Mouse (Mus musculus) C2C12 (cell line): ENCODE data around the gene Clcn3. TPM values are rescaled to one million over a fixed set of nuclear protein-coding genes. Genes with fewer than 3 reads are reported as not detected.

ENCODE experiments used
- H3K27me3 ChIP-seq: one replicate; pipeline ENCODE4 v1.6.1; 2011; ENCODE audit not compliant: control insufficient read depth, insufficient read depth, insufficient read length
- H3K36me3 ChIP-seq: one replicate; pipeline ENCODE4 v1.6.1; 2011; ENCODE audit not compliant: control insufficient read depth, insufficient read depth
- H3K4me3 ChIP-seq: one replicate; pipeline ENCODE4 v1.5.1; 2011; ENCODE audit warnings: mild to moderate bottlenecking, control low read depth; ENCODE audit not compliant: poor library complexity, insufficient read depth, severe bottlenecking
- H3K79me2 ChIP-seq: one replicate; pipeline ENCODE4 v1.6.1; 2011; ENCODE audit not compliant: control insufficient read depth, insufficient read depth
- H3K79me3 ChIP-seq: one replicate; pipeline ENCODE4 v1.6.1; 2011; ENCODE audit warnings: low read depth, control low read depth
- H3ac ChIP-seq: one replicate; pipeline ENCODE3; 2011; ENCODE audit warnings: low read depth; ENCODE audit not compliant: control insufficient read depth, insufficient read length
- CEBPB ChIP-seq: IDR thresholded peaks from one replicate; pipeline ENCODE4 v1.6.1; 2011; ENCODE audit warnings: low read depth, mild to moderate bottlenecking, control low read depth, moderate library complexity
- CTCF ChIP-seq: IDR thresholded peaks from one replicate; pipeline ENCODE4 v1.5.1; 2011; ENCODE audit not compliant: control insufficient read depth, insufficient read depth, insufficient read length
- FOSL1 ChIP-seq: IDR thresholded peaks from one replicate; pipeline ENCODE4 v1.8.0; 2011; ENCODE audit warnings: mild to moderate bottlenecking, low read length; ENCODE audit not compliant: poor library complexity, insufficient read depth, severe bottlenecking
- MAX ChIP-seq: IDR thresholded peaks from one replicate; pipeline ENCODE4 v1.6.1; 2011; ENCODE audit warnings: mild to moderate bottlenecking, control low read depth
- MYOD1 ChIP-seq: IDR thresholded peaks from one replicate; pipeline ENCODE4 v1.6.1; 2011; ENCODE audit warnings: low read depth; ENCODE audit not compliant: control insufficient read depth, insufficient read length
- MYOG ChIP-seq: IDR thresholded peaks from one replicate; pipeline ENCODE4 v1.6.1; 2011; ENCODE audit not compliant: control insufficient read depth, insufficient read length; ENCODE audit errors: extremely low read depth
- USF1 ChIP-seq: IDR thresholded peaks from one replicate; pipeline ENCODE4 v1.6.1; 2011; ENCODE audit warnings: low read depth, mild to moderate bottlenecking, control low read depth, moderate library complexity
- polyA plus RNA-seq: library from polyadenylated mRNA; unstranded; fragments of >200 nt; fragmentation: generic; extraction: Trizol; gene quantifications from one replicate; pipeline ENCODE4 v1.2.1, GENCODE M21; 2012; ENCODE audit warnings: missing spikeins

Gene Clcn3
- polyA plus RNA-seq, 1 experiment: 4.4 TPM

DNA sequence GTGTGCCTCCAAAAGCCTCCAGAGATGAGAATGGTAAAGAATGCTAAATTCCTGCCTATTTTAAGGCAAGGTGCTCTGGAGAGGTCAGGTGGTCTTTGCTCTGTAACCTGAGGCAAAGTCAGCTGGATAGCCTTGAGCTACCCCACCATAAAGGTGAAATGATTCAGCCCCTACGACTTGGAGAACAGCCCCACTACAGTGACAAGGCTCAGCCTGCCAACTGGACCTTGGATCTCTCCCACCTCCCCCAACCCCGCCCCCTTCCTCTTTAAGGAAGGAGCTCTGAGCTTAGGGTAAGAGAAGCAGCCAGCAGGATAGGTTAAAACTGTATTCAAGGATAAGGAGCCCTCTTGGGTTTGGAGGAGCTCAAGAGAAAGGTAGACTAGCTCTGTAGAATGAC is 14.0 kb downstream of the Clcn3 start:
- TF ChIP-seq MYOG (no peak), CEBPB (no peak), FOSL1 (no peak), USF1 (no peak), MAX (no peak), CTCF (no peak), MYOD1 (no peak)
- no peak overlapping the region for H3K4me3 ChIP-seq
- H3K27me3 ChIP-seq: no peaks in the 10 kb centered on the region
- H3K79me3 ChIP-seq: peaks cover 8% of the 10 kb centered on the region
- no peak overlapping the region for H3ac ChIP-seq
- H3K36me3 ChIP-seq: no peaks in the 10 kb centered on the region
- H3K79me2 ChIP-seq: peaks cover 42% of the 10 kb centered on the region

DNA sequence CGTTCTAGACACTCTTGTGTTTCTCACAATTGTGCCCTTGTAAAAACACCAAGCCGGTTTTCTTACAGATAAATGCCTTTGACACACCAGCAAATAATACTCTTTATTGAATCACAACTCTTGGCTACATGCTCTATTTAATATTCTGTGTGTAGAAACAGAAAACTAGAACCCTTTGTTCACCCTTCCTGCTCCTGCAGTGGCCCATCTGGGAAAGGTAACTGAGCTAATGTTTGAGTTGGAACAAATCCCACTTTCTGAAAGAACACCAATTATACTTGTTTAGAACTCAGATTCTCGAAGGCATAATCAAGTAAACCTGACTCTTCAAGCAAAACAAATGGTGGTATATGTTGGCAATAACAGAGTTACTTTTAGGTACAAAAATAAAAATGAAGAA is 17.4 kb downstream of the Clcn3 start:
- TF ChIP-seq MAX: no peak
- no peak for TF ChIP-seq CEBPB
- no peak for TF ChIP-seq CTCF
- no peak for TF ChIP-seq FOSL1
- no peak for TF ChIP-seq USF1
- TF ChIP-seq MYOD1: no peak
- Histone ChIP-seq H3K79me2 (peaks cover 38% of the 10 kb centered on the region), H3K36me3 (no peaks in the 10 kb centered on the region), H3ac (no peak overlapping the region), H3K79me3 (peaks cover 8% of the 10 kb centered on the region), H3K27me3 (no peaks in the 10 kb centered on the region), H3K4me3 (no peak overlapping the region)

DNA sequence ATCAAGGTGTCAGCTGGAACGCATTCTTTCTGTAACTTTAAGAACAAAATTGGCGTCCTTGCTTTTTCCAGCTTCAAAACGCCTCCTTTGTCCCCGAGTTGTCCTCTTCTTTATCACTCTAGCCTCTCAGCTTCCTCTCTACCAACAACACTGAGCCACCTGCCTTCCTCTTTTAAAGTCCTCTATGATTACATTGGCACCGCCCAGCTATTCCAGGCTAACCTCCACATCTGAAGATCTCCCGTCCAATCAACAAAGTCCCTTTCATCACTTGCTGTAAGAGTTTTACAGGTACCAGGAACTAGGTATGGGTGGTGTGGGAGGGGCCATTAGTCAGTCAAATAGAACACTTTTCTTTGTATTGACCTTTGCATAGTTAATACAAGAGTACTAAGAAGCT is 17.8 kb downstream of the Clcn3 start:
- TF ChIP-seq MYOD1 (no peak), CTCF (no peak), MYOG (no peak), CEBPB (no peak), USF1 (no peak), FOSL1 (no peak), MAX (no peak)

DNA sequence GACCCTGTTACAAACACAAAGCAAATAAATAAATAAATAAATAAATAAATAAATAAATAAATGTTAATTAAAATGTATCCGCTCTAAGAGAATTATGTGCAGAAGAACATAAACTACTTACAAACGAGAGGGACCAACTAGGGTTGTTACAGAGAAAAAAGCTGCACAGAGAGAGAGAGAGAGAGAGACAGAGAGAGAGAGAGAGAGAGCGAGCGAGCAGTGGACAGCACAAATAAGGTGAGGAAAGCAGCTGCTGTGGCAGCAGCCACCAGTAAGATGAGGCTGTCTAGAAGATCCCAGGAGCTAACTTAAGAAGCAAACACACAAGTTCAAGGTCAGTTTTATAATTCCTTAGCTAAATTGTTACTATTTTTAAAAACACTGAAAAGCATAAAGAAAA is 18.6 kb downstream of the Clcn3 start:
- H3K79me2 ChIP-seq: peaks cover 38% of the 10 kb centered on the region
- no peak overlapping the region for H3K4me3 ChIP-seq
- H3K27me3 ChIP-seq: no peaks in the 10 kb centered on the region
- H3K36me3 ChIP-seq: no peaks in the 10 kb centered on the region
- H3K79me3 ChIP-seq: peaks cover 6% of the 10 kb centered on the region
- TF ChIP-seq USF1 (no peak), CEBPB (no peak), MYOG (no peak), CTCF (no peak), FOSL1 (no peak), MAX (no peak)
- H3ac ChIP-seq: no peak overlapping the region

More for the DNA sequence above, 17.8 kb downstream of the Clcn3 start:
- no peak overlapping the region for H3ac ChIP-seq
- no peaks in the 10 kb centered on the region for H3K36me3 ChIP-seq
- H3K4me3 ChIP-seq: no peak overlapping the region
- H3K27me3 ChIP-seq: no peaks in the 10 kb centered on the region
- H3K79me3 ChIP-seq: peaks cover 8% of the 10 kb centered on the region
- peaks cover 38% of the 10 kb centered on the region for H3K79me2 ChIP-seq

DNA sequence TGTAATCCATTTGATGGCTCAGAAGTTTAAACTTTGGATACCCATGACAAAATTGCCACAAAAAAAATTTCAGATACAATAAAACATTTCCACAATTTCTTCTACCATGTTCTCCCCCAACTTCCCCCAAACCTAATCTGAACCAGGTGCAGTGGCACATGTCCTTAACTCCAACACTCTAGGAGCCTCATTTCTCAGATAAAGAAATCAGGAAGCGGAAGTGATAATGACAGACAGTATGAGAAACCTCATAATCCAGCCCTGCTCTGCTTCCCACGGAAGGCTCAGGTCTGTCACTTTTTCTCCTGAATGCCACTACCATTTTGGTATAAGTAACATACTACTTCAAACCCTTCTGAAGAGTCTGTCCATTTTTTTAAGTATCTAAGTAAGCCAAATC is 19.2 kb downstream of the Clcn3 start:
- no peak overlapping the region for H3K4me3 ChIP-seq
- H3K79me2 ChIP-seq: peaks cover 38% of the 10 kb centered on the region
- H3K79me3 ChIP-seq: peaks cover 6% of the 10 kb centered on the region
- TF ChIP-seq MAX (no peak), MYOG (no peak), CEBPB (no peak), MYOD1 (no peak), USF1 (no peak), CTCF (no peak), FOSL1 (no peak)
- no peak overlapping the region for H3ac ChIP-seq
- no peaks in the 10 kb centered on the region for H3K27me3 ChIP-seq
- H3K36me3 ChIP-seq: no peaks in the 10 kb centered on the region

DNA sequence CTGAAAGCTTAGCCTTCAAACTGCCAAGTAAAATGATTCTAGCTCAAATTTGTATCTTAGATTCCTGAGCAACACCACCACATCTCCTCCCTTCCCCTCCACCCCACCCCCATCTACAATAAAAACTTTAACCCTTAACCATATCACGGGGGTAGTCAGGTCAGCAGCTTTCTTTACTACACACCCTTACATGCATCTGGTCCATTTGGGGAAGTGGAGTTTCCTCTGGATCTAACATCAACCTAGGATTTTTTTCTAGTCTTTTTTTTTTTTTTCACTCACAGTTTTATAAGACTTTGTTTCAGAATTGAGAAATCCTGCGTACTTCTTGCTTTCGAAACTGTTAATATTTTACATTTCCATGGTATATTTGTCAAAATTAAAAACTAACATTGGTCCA is 20.3 kb downstream of the Clcn3 start:
- Histone ChIP-seq H3K36me3 (no peaks in the 10 kb centered on the region), H3ac (no peak overlapping the region), H3K4me3 (no peak overlapping the region), H3K27me3 (no peaks in the 10 kb centered on the region), H3K79me3 (peaks cover 12% of the 10 kb centered on the region), H3K79me2 (peaks cover 43% of the 10 kb centered on the region)
- TF ChIP-seq FOSL1: no peak
- no peak for TF ChIP-seq MAX
- TF ChIP-seq USF1: no peak
- no peak for TF ChIP-seq MYOD1
- no peak for TF ChIP-seq MYOG
- TF ChIP-seq CEBPB: no peak
- no peak for TF ChIP-seq CTCF
